Mouse (Mus musculus) naive thymus-derived CD4-positive, alpha-beta T cell, adult 2 months (primary cell): ENCODE results near the gene Lsg1.

Source experiments
- DNase-seq: peaks from one replicate; pipeline ENCODE4 v3.0.0-alpha.2; 2011; ENCODE audit warnings: low read depth

The Lsg1 gene

GRCm38 (mm10) chr16:30600431-30601045 lies 13.1 kb upstream of the Lsg1 start:
- peak; percentile 31 for DNase-seq

- DNase-seq, result peak; percentile 60
Measured at GRCm38 (mm10) chr16:30599491-30600268, 12.3 kb upstream of the Lsg1 start, which contains the start of gene Fam43a. TSS of gene Fam43a (plus strand) at chr16:30599723.

- peak; percentile 90 for DNase-seq
Measured at GRCm38 (mm10) chr16:30596959-30597681, 9.7 kb upstream of the Lsg1 start.

- no peak for DNase-seq
Measured at GRCm38 (mm10) chr16:30595835-30596557, 8.6 kb upstream of the Lsg1 start.

GRCm38 (mm10) chr16:30595356-30595755 lies 8.0 kb upstream of the Lsg1 start:
- no peak for DNase-seq

GRCm38 (mm10) chr16:30591990-30592389 lies 4.6 kb upstream of the Lsg1 start:
- DNase-seq, result peak; percentile 24

GRCm38 (mm10) chr16:30590264-30591209 lies 3.1 kb upstream of the Lsg1 start:
- no peak for DNase-seq

GRCm38 (mm10) chr16:30586935-30587493 lies 378 bp downstream of the Lsg1 start:
- DNase-seq, result no peak

GRCm38 (mm10) chr16:30580765-30581164 lies 6.6 kb downstream of the Lsg1 start:
- no peak for DNase-seq

- DNase-seq, result no peak
Measured at GRCm38 (mm10) chr16:30576392-30576791, 11.0 kb downstream of the Lsg1 start.

GRCm38 (mm10) chr16:30575815-30576214 lies 11.6 kb downstream of the Lsg1 start:
- no peak for DNase-seq

GRCm38 (mm10) chr16:30572239-30572638 lies 15.2 kb downstream of the Lsg1 start:
- DNase-seq, result no peak

GRCm38 (mm10) chr16:30571378-30571777 lies 16.0 kb downstream of the Lsg1 start:
- DNase-seq, result no peak

GRCm38 (mm10) chr16:30570173-30570572 lies 17.2 kb downstream of the Lsg1 start:
- DNase-seq, result no peak

- DNase-seq, result no peak
Measured at GRCm38 (mm10) chr16:30565631-30566030, 21.8 kb downstream of the Lsg1 start.

GRCm38 (mm10) chr16:30560601-30561000 lies 26.8 kb downstream of the Lsg1 start:
- DNase-seq, result no peak

- no peak for DNase-seq
Measured at GRCm38 (mm10) chr16:30559312-30559992, 27.9 kb downstream of the Lsg1 start.

GRCm38 (mm10) chr16:30554109-30554508 lies 33.3 kb downstream of the Lsg1 start:
- DNase-seq, result no peak

GRCm38 (mm10) chr16:30552621-30553338 lies 34.6 kb downstream of the Lsg1 start:
- DNase-seq, result no peak
